Mouse (Mus musculus): ENCODE results near the gene Ran.

Gene Ran

GRCm38 (mm10) chr5:129063792-129064087, 43.9 kb downstream of the Ran start:
- no peak for DNase-seq (ENCODE audit: low spot score in 2 of 2)

GRCm38 (mm10) chr5:129064186-129064585, 44.3 kb downstream of the Ran start:
- no peak for DNase-seq (ENCODE audit: low spot score in 2 of 2)

- DNase-seq (ENCODE audit: low spot score in 2 of 2) = no peak
Measured at GRCm38 (mm10) chr5:129065301-129065700, 45.4 kb downstream of the Ran start.

- DNase-seq (ENCODE audit: low spot score in 2 of 2) = no peak
Measured at GRCm38 (mm10) chr5:129065946-129066345, 46.1 kb downstream of the Ran start.

GRCm38 (mm10) chr5:129066541-129067230, 46.8 kb downstream of the Ran start:
- DNase-seq (ENCODE audit: low spot score in 2 of 2) = no peak

- DNase-seq (ENCODE audit: low spot score in 2 of 2) = no peak
Measured at GRCm38 (mm10) chr5:129067231-129067834, 47.5 kb downstream of the Ran start.

GRCm38 (mm10) chr5:129071761-129072280, 52.0 kb downstream of the Ran start:
- DNase-seq (ENCODE audit: low spot score in 2 of 2) = no peak

- no peak for DNase-seq (ENCODE audit: low spot score in 2 of 2)
Measured at GRCm38 (mm10) chr5:129073404-129073803, 53.5 kb downstream of the Ran start.
